Mouse (Mus musculus): Measurements from ENCODE around the gene Slc2a6. TPM values are rescaled to one million over a fixed set of nuclear protein-coding genes. Genes with fewer than 3 reads are reported as not detected.

The Slc2a6 gene
- total and polyA plus RNA-seq, 2 experiments: 0.46 to 0.50 TPM

GRCm38 (mm10) chr2:27070247-27070813 lies 42.5 kb upstream of the Slc2a6 start:
- no peak overlapping the region for H3K9ac ChIP-seq (ENCODE audit: low read depth, low read length)
- H3K27me3 ChIP-seq (ENCODE audit: control insufficient read depth, insufficient read depth, low read length): no peaks in the 10 kb centered on the region
- WGBS: 88% methylated on average over 2 of the region's 2 CpGs
- no peaks in the 10 kb centered on the region for H3K36me3 ChIP-seq (ENCODE audit: control insufficient read depth, insufficient read depth, low read length)
- no peaks in the 10 kb centered on the region for H3K4me1 ChIP-seq (ENCODE audit: control insufficient read depth, insufficient read depth, low read length)
- no peaks in the 10 kb centered on the region for H3K79me2 ChIP-seq (ENCODE audit: control insufficient read depth, insufficient read depth, low read length)
- no peak overlapping the region for H3K27ac ChIP-seq (replicated peaks; ENCODE audit: insufficient read depth, low read depth, low read length)
- no peak for TF ChIP-seq POLR2A (IDR thresholded peaks at IDR 0.05; ENCODE audit: extremely low read depth, insufficient read depth, low read length)
- no peak for TF ChIP-seq CTCF (IDR thresholded peaks at IDR 0.05; ENCODE audit: low read depth, low read length)
- no peak for DNase-seq (ENCODE audit: extremely low read depth, low read depth, low spot score)
- no peak overlapping the region for H3K4me3 ChIP-seq (ENCODE audit: insufficient read depth, low read depth, low read length)

DNA sequence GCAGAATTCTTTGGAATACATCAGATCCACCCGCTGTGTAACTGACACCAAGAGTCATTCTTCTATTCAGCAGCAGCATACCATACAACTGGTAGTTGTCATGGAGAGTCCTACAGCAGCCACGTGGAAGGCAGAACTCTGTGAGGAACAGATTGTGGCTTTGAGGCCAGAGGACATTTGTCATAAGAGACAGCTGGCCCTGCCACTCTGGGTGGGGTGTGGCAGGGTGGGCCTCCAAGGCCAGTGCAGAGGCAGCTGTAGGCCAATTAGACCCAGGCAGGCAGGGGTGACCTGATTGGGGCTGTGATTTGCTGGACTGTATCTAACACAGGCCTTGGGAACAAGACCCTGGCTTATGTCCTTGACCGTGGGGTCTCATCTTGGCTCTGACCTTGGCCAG lies 41.8 kb upstream of the Slc2a6 start:
- H3K9ac ChIP-seq (ENCODE audit: low read depth, low read length): no peak overlapping the region
- H3K4me1 ChIP-seq (ENCODE audit: control insufficient read depth, insufficient read depth, low read length): no peaks in the 10 kb centered on the region
- H3K4me3 ChIP-seq (ENCODE audit: insufficient read depth, low read depth, low read length): no peak overlapping the region
- TF ChIP-seq CTCF (IDR thresholded peaks at IDR 0.05; ENCODE audit: low read depth, low read length): no peak
- no peak for TF ChIP-seq POLR2A (IDR thresholded peaks at IDR 0.05; ENCODE audit: extremely low read depth, insufficient read depth, low read length)
- no peak for DNase-seq (ENCODE audit: extremely low read depth, low read depth, low spot score)
- no peak overlapping the region for H3K27ac ChIP-seq (replicated peaks; ENCODE audit: insufficient read depth, low read depth, low read length)
- H3K27me3 ChIP-seq (ENCODE audit: control insufficient read depth, insufficient read depth, low read length): no peaks in the 10 kb centered on the region
- no peaks in the 10 kb centered on the region for H3K79me2 ChIP-seq (ENCODE audit: control insufficient read depth, insufficient read depth, low read length)
- H3K36me3 ChIP-seq (ENCODE audit: control insufficient read depth, insufficient read depth, low read length): no peaks in the 10 kb centered on the region
- 76% methylated on average over 3 of the region's 3 CpGs for WGBS

DNA sequence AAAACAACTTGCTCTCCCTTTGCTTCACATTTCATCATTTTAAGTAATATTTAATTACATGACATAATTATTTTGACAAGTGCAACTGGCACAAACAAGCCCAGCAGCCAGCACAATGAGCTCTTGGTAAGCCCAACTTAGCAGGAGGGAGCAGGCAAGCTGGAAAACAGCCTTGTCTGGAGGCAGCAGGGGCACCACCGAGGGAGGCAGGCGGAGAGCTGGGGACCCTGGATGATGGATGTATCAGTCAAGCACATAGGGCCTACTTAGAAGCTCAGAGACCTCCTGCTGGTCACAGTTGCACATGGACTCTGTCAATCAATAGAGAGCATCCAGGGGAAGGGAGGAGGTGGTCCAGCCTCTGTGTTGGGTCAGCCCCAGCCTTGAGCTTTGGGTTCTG lies 40.2 kb upstream of the Slc2a6 start:
- Histone ChIP-seq H3K27me3 (ENCODE audit: control insufficient read depth, insufficient read depth, low read length) (no peaks in the 10 kb centered on the region), H3K79me2 (ENCODE audit: control insufficient read depth, insufficient read depth, low read length) (no peaks in the 10 kb centered on the region), H3K27ac (replicated peaks; ENCODE audit: insufficient read depth, low read depth, low read length) (no peak overlapping the region), H3K9ac (ENCODE audit: low read depth, low read length) (no peak overlapping the region), H3K36me3 (ENCODE audit: control insufficient read depth, insufficient read depth, low read length) (no peaks in the 10 kb centered on the region), H3K4me3 (ENCODE audit: insufficient read depth, low read depth, low read length) (no peak overlapping the region), H3K4me1 (ENCODE audit: control insufficient read depth, insufficient read depth, low read length) (no peaks in the 10 kb centered on the region)
- DNase-seq (ENCODE audit: extremely low read depth, low read depth, low spot score): no peak
- WGBS: 86% methylated on average over 2 of the region's 2 CpGs
- TF ChIP-seq CTCF (IDR thresholded peaks at IDR 0.05; ENCODE audit: low read depth, low read length) (no peak), POLR2A (IDR thresholded peaks at IDR 0.05; ENCODE audit: extremely low read depth, insufficient read depth, low read length) (no peak)

GRCm38 (mm10) chr2:27067124-27067523 lies 39.3 kb upstream of the Slc2a6 start:
- Histone ChIP-seq H3K79me2 (ENCODE audit: control insufficient read depth, insufficient read depth, low read length) (no peaks in the 10 kb centered on the region), H3K4me1 (ENCODE audit: control insufficient read depth, insufficient read depth, low read length) (no peaks in the 10 kb centered on the region), H3K27ac (replicated peaks; ENCODE audit: insufficient read depth, low read depth, low read length) (no peak overlapping the region), H3K4me3 (ENCODE audit: insufficient read depth, low read depth, low read length) (no peak overlapping the region), H3K27me3 (ENCODE audit: control insufficient read depth, insufficient read depth, low read length) (no peaks in the 10 kb centered on the region), H3K36me3 (ENCODE audit: control insufficient read depth, insufficient read depth, low read length) (no peaks in the 10 kb centered on the region), H3K9ac (ENCODE audit: low read depth, low read length) (no peak overlapping the region)
- TF ChIP-seq CTCF (IDR thresholded peaks at IDR 0.05; ENCODE audit: low read depth, low read length): no peak
- TF ChIP-seq POLR2A (IDR thresholded peaks at IDR 0.05; ENCODE audit: extremely low read depth, insufficient read depth, low read length): no peak
- no peak for DNase-seq (ENCODE audit: extremely low read depth, low read depth, low spot score)
- 95% methylated on average over 2 of the region's 2 CpGs for WGBS

- H3K27ac ChIP-seq (replicated peaks; ENCODE audit: insufficient read depth, low read depth, low read length): no peak overlapping the region
- H3K27me3 ChIP-seq (ENCODE audit: control insufficient read depth, insufficient read depth, low read length): no peaks in the 10 kb centered on the region
- no peaks in the 10 kb centered on the region for H3K36me3 ChIP-seq (ENCODE audit: control insufficient read depth, insufficient read depth, low read length)
- WGBS: 90% methylated on average over 9 of the region's 9 CpGs
- no peak for DNase-seq (ENCODE audit: extremely low read depth, low read depth, low spot score)
- TF ChIP-seq POLR2A (IDR thresholded peaks at IDR 0.05; ENCODE audit: extremely low read depth, insufficient read depth, low read length) (no peak), CTCF (IDR thresholded peaks at IDR 0.05; ENCODE audit: low read depth, low read length) (no peak)
- no peak overlapping the region for H3K4me3 ChIP-seq (ENCODE audit: insufficient read depth, low read depth, low read length)
- H3K9ac ChIP-seq (ENCODE audit: low read depth, low read length): no peak overlapping the region
- no peaks in the 10 kb centered on the region for H3K79me2 ChIP-seq (ENCODE audit: control insufficient read depth, insufficient read depth, low read length)
- H3K4me1 ChIP-seq (ENCODE audit: control insufficient read depth, insufficient read depth, low read length): no peaks in the 10 kb centered on the region
Observed at GRCm38 (mm10) chr2:27059187-27059586, 31.4 kb upstream of the Slc2a6 start.

- no peak overlapping the region for H3K27ac ChIP-seq (replicated peaks; ENCODE audit: insufficient read depth, low read depth, low read length)
- no peaks in the 10 kb centered on the region for H3K4me1 ChIP-seq (ENCODE audit: control insufficient read depth, insufficient read depth, low read length)
- no peak overlapping the region for H3K9ac ChIP-seq (ENCODE audit: low read depth, low read length)
- H3K36me3 ChIP-seq (ENCODE audit: control insufficient read depth, insufficient read depth, low read length): no peaks in the 10 kb centered on the region
- DNase-seq (ENCODE audit: extremely low read depth, low read depth, low spot score): no peak
- no peak for TF ChIP-seq POLR2A (IDR thresholded peaks at IDR 0.05; ENCODE audit: extremely low read depth, insufficient read depth, low read length)
- WGBS: 73% methylated on average over 12 of the region's 12 CpGs
- H3K79me2 ChIP-seq (ENCODE audit: control insufficient read depth, insufficient read depth, low read length): no peaks in the 10 kb centered on the region
- no peak overlapping the region for H3K4me3 ChIP-seq (ENCODE audit: insufficient read depth, low read depth, low read length)
- no peaks in the 10 kb centered on the region for H3K27me3 ChIP-seq (ENCODE audit: control insufficient read depth, insufficient read depth, low read length)
Observed at GRCm38 (mm10) chr2:27058751-27059150, 31.0 kb upstream of the Slc2a6 start.

All from liver, adult 2 months (tissue).